Mouse (Mus musculus): ENCODE data around the gene Olfr1368.

Gene Olfr1368

GRCm38 (mm10) chr13:21145767-21146166, at the start of gene Olfr1368:
Gene Olfr1368, minus strand, starts transcription at chr13:21145867.
- DNase-seq (ENCODE audit: low spot score): no peak

GRCm38 (mm10) chr13:21185521-21185920, 39.9 kb upstream of the Olfr1368 start:
- no peak for DNase-seq (ENCODE audit: low spot score)

- no peak for DNase-seq (ENCODE audit: low spot score)
These were observed 38.0 kb upstream of the Olfr1368 start for GRCm38 (mm10) chr13:21183661-21184060.

GRCm38 (mm10) chr13:21183066-21183465, 37.4 kb upstream of the Olfr1368 start:
- no peak for DNase-seq (ENCODE audit: low spot score)

- DNase-seq (ENCODE audit: low spot score): no peak
These were observed 36.3 kb upstream of the Olfr1368 start for GRCm38 (mm10) chr13:21181996-21182395.

- DNase-seq (ENCODE audit: low spot score): no peak
These were observed 35.2 kb upstream of the Olfr1368 start for GRCm38 (mm10) chr13:21180551-21181530.

GRCm38 (mm10) chr13:21179724-21180550, 34.3 kb upstream of the Olfr1368 start:
- no peak for DNase-seq (ENCODE audit: low spot score)

- no peak for DNase-seq (ENCODE audit: low spot score)
These were observed 33.7 kb upstream of the Olfr1368 start, which contains the start of gene Trim27 for GRCm38 (mm10) chr13:21179367-21179723. Gene Trim27, plus strand, starts transcription at chr13:21179445.

- DNase-seq (ENCODE audit: low spot score): no peak
These were observed 32.7 kb upstream of the Olfr1368 start for GRCm38 (mm10) chr13:21178364-21178763.

- DNase-seq (ENCODE audit: low spot score): no peak
These were observed 32.0 kb upstream of the Olfr1368 start for GRCm38 (mm10) chr13:21177657-21178056.

- DNase-seq (ENCODE audit: low spot score): no peak
These were observed 31.1 kb upstream of the Olfr1368 start for GRCm38 (mm10) chr13:21176733-21177132.

- no peak for DNase-seq (ENCODE audit: low spot score)
These were observed 27.4 kb upstream of the Olfr1368 start for GRCm38 (mm10) chr13:21173072-21173471.

- no peak for DNase-seq (ENCODE audit: low spot score)
These were observed 26.8 kb upstream of the Olfr1368 start for GRCm38 (mm10) chr13:21172241-21173027.

- no peak for DNase-seq (ENCODE audit: low spot score)
These were observed 26.0 kb upstream of the Olfr1368 start for GRCm38 (mm10) chr13:21171600-21172150.

- DNase-seq (ENCODE audit: low spot score): no peak
These were observed 25.5 kb upstream of the Olfr1368 start for GRCm38 (mm10) chr13:21171156-21171530.

GRCm38 (mm10) chr13:21170431-21171155, 24.9 kb upstream of the Olfr1368 start:
- DNase-seq (ENCODE audit: low spot score): no peak

GRCm38 (mm10) chr13:21169657-21170430, 24.2 kb upstream of the Olfr1368 start:
- no peak for DNase-seq (ENCODE audit: low spot score)

GRCm38 (mm10) chr13:21169121-21169656, 23.5 kb upstream of the Olfr1368 start:
- DNase-seq (ENCODE audit: low spot score): no peak

- DNase-seq (ENCODE audit: low spot score): no peak
These were observed 22.8 kb upstream of the Olfr1368 start for GRCm38 (mm10) chr13:21168371-21169011.

All from layer of hippocampus, adult 9-10 months (tissue).